Mouse (Mus musculus): ENCODE results near the gene Mrps24. TPM values are rescaled to one million over a fixed set of nuclear protein-coding genes. Genes with fewer than 3 reads are reported as not detected.

Mrps24 gene
- 173 and 178 TPM in 2 replicates for polyA plus RNA-seq (2015; fragmentation: Nextera tagmentation; extraction: Ambion mirVana)

DNA sequence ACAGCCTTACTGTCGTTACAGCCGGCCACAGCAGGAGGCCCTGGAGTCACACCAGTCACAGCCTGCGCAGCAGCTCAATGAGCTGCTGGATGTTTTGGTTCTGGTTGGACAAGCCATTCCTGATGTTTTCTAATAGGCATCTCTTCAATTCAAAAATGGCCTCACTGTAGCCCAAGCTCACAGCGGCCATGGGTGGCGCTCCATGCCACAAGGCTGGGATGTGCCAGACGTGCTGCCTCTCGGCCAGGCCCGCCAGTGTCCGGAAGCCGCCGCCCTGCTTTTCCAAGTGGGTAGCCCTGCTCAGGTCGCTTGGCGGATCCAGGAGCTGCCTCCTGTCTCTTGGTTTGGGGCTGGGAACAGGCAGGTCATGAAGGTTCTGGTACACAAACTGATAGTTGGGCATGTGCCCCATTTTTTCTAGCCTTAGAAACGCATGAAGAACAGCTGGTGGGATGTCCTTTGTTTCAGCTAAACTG, at the start of gene Mrps24:
Mrps24 (minus strand) TSS at position 51 of the 476 bp plus-strand sequence.
- WGBS, result 84% methylated on average over 14 of the region's 14 CpGs
- Histone ChIP-seq H3K4me2 (replicated peaks) (no peak within 1 kb of the TSS), H3K36me3 (peaks cover 48% of the 10 kb centered on the region), H3K9me3 (replicated peaks) (no peaks in the 10 kb centered on the region), H3K4me3 (replicated peaks) (no peak within 1 kb of the TSS), H3K27ac (replicated peaks) (no peak within 1 kb of the TSS), H3K4me1 (no peaks in the 10 kb centered on the region), H3K27me3 (no peaks in the 10 kb centered on the region), H3K9ac (no peak within 1 kb of the TSS)
- ATAC-seq (ENCODE audit: insufficient number of reproducible peaks, low FRiP score, low TSS enrichment, low read depth), result no peak

DNA sequence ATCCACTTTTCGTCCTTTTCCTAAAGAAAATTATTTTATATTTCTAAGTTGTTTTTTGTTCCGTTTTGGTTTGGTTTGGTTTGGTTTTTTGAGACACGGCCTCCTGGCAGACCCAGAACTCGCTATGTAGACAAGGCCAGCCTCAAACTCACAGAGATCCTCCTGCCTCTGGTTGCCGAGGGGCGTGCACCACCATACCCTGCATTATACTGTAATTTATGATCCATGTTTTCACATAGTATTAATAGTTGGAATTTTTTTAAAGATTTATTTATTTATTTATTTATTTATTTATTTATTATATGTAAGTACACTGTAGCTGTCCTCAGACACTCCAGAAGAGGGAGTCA, 47.1 kb upstream of the Mrps24 start:
- H3K27ac ChIP-seq (replicated peaks), result peak overlapping the region; percentile 94
- ATAC-seq (ENCODE audit: insufficient number of reproducible peaks, low FRiP score, low TSS enrichment, low read depth), result no peak

DNA sequence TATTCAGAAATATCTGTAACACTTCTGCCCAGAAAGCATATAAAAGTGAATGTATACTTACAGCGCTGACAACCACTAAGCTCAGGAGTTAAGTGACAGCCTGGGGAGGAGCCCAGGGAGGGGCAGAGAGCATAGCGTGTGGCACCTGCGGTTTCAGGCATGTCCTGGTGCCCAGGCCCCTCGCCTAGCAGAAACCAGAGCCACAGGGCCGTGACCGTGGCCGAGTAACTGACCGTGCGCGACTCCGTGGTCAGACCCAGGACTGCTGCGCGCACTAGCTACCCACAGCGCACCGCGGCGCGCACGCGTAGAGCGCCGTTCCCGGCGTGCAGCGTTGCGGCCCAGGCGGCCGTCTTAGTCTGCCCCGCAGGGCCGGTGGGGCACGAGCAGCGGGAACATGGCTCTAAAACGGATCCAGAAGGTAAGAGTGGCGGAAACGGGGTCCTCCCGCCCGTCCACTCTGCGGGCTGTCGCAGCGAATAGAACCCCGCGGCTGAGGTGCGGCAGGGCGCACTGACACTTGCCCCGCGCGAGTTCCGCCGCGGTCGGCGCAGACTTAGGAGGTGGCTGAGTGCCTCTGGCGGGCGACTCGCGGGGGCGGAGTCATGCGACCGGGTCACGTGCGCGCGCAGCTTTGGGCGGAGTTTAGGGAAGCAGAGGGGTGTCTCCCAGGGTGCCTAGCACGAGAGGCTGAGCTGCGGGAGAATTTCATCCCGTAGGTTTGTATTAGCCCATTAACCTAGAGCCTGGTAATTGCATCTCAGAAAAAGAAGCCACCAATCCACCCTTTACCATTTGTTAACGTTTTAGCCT, 46.5 kb upstream of the Mrps24 start, which contains the start of gene Urgcp:
Urgcp (minus strand) TSS at position 557 of the 813 bp plus-strand sequence.
- no peaks in the 10 kb centered on the region for H3K9me3 ChIP-seq (replicated peaks)
- WGBS, result under 1% methylated on average over 68 of the region's 68 CpGs
- no peaks in the 10 kb centered on the region for H3K36me3 ChIP-seq
- H3K4me1 ChIP-seq, result peaks cover 6% of the 10 kb centered on the region
- peak within 1 kb of the TSS; percentile 76 for H3K9ac ChIP-seq
- peak within 1 kb of the TSS; percentile 94 for H3K27ac ChIP-seq (replicated peaks)
- no peaks in the 10 kb centered on the region for H3K27me3 ChIP-seq
- H3K4me3 ChIP-seq (replicated peaks), result peak within 1 kb of the TSS; percentile 85
- H3K4me2 ChIP-seq (replicated peaks), result peak within 1 kb of the TSS; percentile 65
- peak; percentile 99 for ATAC-seq (ENCODE audit: insufficient number of reproducible peaks, low FRiP score, low TSS enrichment, low read depth)

More for the DNA sequence above, 47.1 kb upstream of the Mrps24 start:
- no peaks in the 10 kb centered on the region for H3K36me3 ChIP-seq
- no peaks in the 10 kb centered on the region for H3K9me3 ChIP-seq (replicated peaks)
- H3K27me3 ChIP-seq, result no peaks in the 10 kb centered on the region
- peaks cover 6% of the 10 kb centered on the region for H3K4me1 ChIP-seq
- peak overlapping the region; percentile 65 for H3K4me2 ChIP-seq (replicated peaks)
- 13% methylated on average over 6 of the region's 6 CpGs for WGBS
- peak overlapping the region; percentile 26; the same call in 1 of the 2 replicates for H3K9ac ChIP-seq
- H3K4me3 ChIP-seq (replicated peaks), result peak overlapping the region; percentile 85

DNA sequence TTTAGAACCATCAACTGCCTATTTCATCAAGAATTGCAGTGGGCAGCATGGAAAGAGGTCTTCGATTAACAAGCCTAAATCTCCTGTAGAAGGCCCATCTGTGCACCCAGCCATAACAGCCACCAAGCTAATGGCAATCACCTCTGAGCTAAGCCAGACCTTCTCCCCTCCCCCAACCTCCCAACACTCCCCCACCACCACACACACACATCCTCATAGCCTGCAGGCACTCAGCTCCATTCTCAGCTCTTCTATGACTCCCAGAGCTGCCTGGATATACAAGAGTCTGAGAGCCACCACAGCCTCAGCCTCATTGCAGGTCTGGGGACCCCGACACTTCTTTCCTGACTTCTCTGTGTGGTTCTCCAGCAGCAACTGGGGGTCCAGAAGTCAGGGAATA, 38.3 kb upstream of the Mrps24 start:
- 83% methylated on average over 2 of the region's 2 CpGs for WGBS
- ATAC-seq (ENCODE audit: insufficient number of reproducible peaks, low FRiP score, low TSS enrichment, low read depth), result no peak

DNA sequence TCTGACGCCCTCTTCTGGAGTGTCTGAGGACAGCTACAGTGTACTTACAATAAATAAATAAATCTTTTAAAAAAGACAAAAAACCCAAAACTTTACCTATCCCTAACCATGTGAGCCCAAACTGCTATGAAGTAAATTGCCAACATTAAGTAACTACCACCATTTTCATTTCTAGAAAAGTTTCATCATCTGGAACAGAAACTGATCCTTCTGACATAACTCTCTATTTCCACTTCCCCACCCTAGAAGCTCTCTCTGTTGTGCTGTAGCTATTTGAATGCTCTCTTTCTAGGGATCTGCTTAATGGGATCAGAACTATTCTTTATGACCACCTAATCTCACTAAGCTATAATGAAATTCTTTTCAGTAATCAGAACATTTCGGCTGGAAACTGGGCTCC, 29.5 kb upstream of the Mrps24 start:
- H3K27me3 ChIP-seq, result no peaks in the 10 kb centered on the region

More for the DNA sequence above, 38.3 kb upstream of the Mrps24 start:
- Histone ChIP-seq H3K9ac (no peak overlapping the region), H3K27me3 (no peaks in the 10 kb centered on the region), H3K4me1 (no peaks in the 10 kb centered on the region), H3K27ac (replicated peaks) (no peak overlapping the region), H3K36me3 (no peaks in the 10 kb centered on the region), H3K9me3 (replicated peaks) (no peaks in the 10 kb centered on the region), H3K4me3 (replicated peaks) (no peak overlapping the region), H3K4me2 (replicated peaks) (no peak overlapping the region)

DNA sequence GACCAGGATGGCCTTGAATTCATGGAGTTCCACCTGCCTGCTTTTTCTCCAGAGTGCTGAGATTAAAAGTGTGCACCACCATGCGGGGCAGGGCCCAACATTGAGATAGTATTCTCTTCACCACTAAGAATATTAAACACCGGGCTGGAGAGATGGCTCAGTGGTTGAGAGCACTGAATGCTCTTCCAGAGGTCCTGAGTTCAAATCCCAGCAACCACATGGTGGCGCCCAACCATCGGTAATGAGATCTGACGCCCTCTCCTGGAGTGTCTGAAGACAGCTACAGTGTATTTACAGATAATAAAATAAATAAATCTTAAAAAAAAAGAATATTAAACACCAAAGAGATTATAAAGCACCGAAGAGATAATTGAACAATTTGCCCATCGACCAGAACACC, 26.6 kb upstream of the Mrps24 start:
- Histone ChIP-seq H3K9me3 (replicated peaks) (no peaks in the 10 kb centered on the region), H3K27me3 (no peaks in the 10 kb centered on the region), H3K36me3 (no peaks in the 10 kb centered on the region), H3K4me3 (replicated peaks) (no peak overlapping the region), H3K9ac (no peak overlapping the region), H3K4me1 (peaks cover 6% of the 10 kb centered on the region), H3K27ac (replicated peaks) (no peak overlapping the region), H3K4me2 (replicated peaks) (no peak overlapping the region)
- 72% methylated on average over 7 of the region's 7 CpGs for WGBS
- no peak for ATAC-seq (ENCODE audit: insufficient number of reproducible peaks, low FRiP score, low TSS enrichment, low read depth)

More for the DNA sequence above, 29.5 kb upstream of the Mrps24 start:
- ATAC-seq (ENCODE audit: insufficient number of reproducible peaks, low FRiP score, low TSS enrichment, low read depth), result no peak
- no peak overlapping the region for H3K9ac ChIP-seq
- H3K27ac ChIP-seq (replicated peaks), result no peak overlapping the region
- no peak overlapping the region for H3K4me3 ChIP-seq (replicated peaks)
- WGBS, result 74% methylated on average over 2 of the region's 2 CpGs
- no peaks in the 10 kb centered on the region for H3K9me3 ChIP-seq (replicated peaks)
- peaks cover 3% of the 10 kb centered on the region for H3K4me1 ChIP-seq
- no peak overlapping the region for H3K4me2 ChIP-seq (replicated peaks)
- H3K36me3 ChIP-seq, result no peaks in the 10 kb centered on the region

DNA sequence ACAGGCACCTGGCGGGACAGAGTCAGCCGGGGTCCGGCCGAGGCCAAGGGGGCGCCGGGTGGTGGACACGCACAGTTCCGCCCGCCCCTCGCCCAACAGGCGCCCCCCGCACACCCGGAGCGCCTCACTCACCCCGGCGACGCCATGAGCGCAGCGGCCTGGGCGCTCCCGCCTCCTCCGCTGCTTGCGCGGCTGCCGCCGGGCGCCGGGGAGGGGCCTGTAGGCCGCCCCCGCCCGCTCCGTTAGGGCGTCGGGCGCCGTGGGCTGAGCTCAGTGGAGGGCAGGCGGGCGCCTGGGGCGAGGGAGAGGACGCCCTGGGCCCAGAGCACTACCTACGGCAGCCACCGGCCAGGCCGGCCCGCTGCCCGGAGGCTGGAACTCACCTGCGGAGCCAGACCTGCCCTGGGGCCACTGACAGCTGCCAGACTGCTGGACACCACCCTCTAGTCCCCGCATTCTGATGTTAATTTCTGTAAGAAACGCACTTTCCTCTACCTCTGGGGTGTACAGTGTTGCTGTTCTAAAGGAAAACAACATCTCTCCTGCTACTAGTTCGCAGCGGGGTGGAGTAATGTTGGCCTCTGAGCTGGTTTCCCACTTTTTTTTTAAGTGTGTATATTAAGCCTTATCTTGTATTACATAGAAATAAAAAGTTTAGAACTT, 25.6 kb upstream of the Mrps24 start:
- no peaks in the 10 kb centered on the region for H3K36me3 ChIP-seq
- H3K27me3 ChIP-seq, result no peaks in the 10 kb centered on the region
- no peaks in the 10 kb centered on the region for H3K9me3 ChIP-seq (replicated peaks)
- peak overlapping the region; percentile 85 for H3K4me2 ChIP-seq (replicated peaks)
- WGBS, result under 1% methylated on average over 43 of the region's 50 CpGs
- H3K4me3 ChIP-seq (replicated peaks), result peak overlapping the region; percentile 96
- peaks cover 6% of the 10 kb centered on the region for H3K4me1 ChIP-seq
- ATAC-seq (ENCODE audit: insufficient number of reproducible peaks, low FRiP score, low TSS enrichment, low read depth), result peak; percentile 93
- peak overlapping the region; percentile 94 for H3K9ac ChIP-seq
- peak overlapping the region; percentile 89 for H3K27ac ChIP-seq (replicated peaks)

DNA sequence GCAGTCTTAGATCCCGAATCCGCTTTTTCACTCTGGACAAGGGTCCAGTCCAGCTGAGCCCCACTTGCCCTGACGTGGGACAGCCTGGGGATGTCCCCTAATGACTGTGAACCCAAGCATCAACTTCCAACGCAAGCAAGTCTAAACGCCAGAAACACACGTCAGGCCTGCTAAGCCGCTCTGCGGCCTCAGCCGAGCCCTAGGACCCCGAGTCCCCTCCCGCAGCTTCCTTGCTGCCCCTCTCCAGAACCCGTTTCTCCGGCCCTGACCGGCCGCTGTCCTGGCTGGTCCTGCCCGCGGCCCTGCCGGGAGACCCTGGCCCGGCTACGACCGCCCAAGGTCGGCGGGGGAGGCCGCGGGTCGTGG, 25.1 kb upstream of the Mrps24 start:
- ATAC-seq (ENCODE audit: insufficient number of reproducible peaks, low FRiP score, low TSS enrichment, low read depth), result peak; percentile 56
- WGBS, result 1% methylated on average over 26 of the region's 26 CpGs
- no peaks in the 10 kb centered on the region for H3K9me3 ChIP-seq (replicated peaks)
- peaks cover 6% of the 10 kb centered on the region for H3K4me1 ChIP-seq
- H3K4me2 ChIP-seq (replicated peaks), result peak overlapping the region; percentile 85
- no peaks in the 10 kb centered on the region for H3K27me3 ChIP-seq
- H3K27ac ChIP-seq (replicated peaks), result peak overlapping the region; percentile 89
- peak overlapping the region; percentile 96 for H3K4me3 ChIP-seq (replicated peaks)
- H3K36me3 ChIP-seq, result no peaks in the 10 kb centered on the region
- H3K9ac ChIP-seq, result peak overlapping the region; percentile 94

DNA sequence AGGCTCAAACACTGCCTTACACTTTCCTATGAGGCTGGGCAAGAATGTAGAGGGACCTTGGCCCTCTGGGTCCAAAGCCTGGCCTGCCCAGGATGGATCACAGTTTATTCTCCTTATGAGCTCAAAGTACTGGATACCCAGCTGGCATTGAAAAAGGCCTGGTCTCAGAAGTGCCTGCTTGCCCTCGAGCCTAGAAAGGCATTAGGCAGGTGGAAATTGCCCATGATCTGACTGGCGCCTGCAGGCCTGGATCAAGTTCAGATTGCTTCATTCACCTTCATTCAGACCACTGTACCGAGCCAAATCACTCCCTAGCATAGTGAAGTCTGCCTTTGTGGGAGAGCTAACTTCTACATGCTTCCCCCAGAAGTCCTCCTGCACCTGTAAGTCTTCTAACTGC, 24.4 kb upstream of the Mrps24 start:
- H3K4me2 ChIP-seq (replicated peaks), result peak overlapping the region; percentile 85; the same call in 1 of the 2 replicates
- peak overlapping the region; percentile 96 for H3K4me3 ChIP-seq (replicated peaks)
- WGBS, result 67% methylated on average over 3 of the region's 3 CpGs

DNA sequence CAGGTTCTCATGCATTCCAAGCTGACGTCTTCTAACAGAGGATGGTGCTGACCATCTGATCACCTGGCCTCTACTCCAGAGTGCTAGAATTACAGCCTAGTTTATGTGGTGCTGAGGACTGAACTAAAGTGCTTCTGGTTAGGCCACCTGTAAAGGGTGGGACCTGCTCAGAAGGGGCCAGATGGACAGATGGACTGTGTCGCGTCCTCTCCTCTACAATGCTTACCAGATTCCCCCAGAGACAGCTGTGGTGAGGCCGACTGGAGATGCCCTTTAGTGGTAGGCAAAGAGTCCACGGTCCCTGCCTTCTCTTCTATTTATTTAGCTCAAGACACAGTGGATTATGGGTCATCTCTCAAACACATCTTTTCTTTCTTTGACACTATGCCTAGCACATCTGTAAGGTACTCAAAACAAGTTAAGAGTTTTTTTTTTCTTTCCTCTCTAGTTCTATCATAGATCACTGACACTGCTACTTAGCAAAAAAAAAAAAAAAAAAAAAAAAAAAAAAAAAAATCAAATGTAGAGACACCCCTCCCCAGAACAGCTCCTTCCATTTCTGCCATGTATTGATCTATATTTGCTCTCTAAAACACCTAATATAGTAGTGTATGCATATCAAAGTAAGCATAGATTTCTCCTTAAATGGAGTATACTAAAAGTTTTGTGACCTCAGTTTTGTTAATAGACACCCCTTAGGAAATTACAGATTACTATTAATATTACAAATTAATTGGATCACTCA, 23.6 kb upstream of the Mrps24 start:
- Histone ChIP-seq H3K4me3 (replicated peaks) (no peak overlapping the region), H3K9me3 (replicated peaks) (no peaks in the 10 kb centered on the region), H3K4me1 (peaks cover 6% of the 10 kb centered on the region), H3K4me2 (replicated peaks) (no peak overlapping the region), H3K27me3 (no peaks in the 10 kb centered on the region), H3K27ac (replicated peaks) (no peak overlapping the region), H3K36me3 (no peaks in the 10 kb centered on the region), H3K9ac (no peak overlapping the region)
- 74% methylated on average over 5 of the region's 5 CpGs for WGBS
- ATAC-seq (ENCODE audit: insufficient number of reproducible peaks, low FRiP score, low TSS enrichment, low read depth), result no peak

More for the DNA sequence above, 24.4 kb upstream of the Mrps24 start:
- H3K9me3 ChIP-seq (replicated peaks), result no peaks in the 10 kb centered on the region
- no peaks in the 10 kb centered on the region for H3K36me3 ChIP-seq
- peaks cover 6% of the 10 kb centered on the region for H3K4me1 ChIP-seq
- no peak overlapping the region; the same call in 1 of the 2 replicates for H3K9ac ChIP-seq
- H3K27me3 ChIP-seq, result no peaks in the 10 kb centered on the region
- H3K27ac ChIP-seq (replicated peaks), result no peak overlapping the region
- no peak for ATAC-seq (ENCODE audit: insufficient number of reproducible peaks, low FRiP score, low TSS enrichment, low read depth)

DNA sequence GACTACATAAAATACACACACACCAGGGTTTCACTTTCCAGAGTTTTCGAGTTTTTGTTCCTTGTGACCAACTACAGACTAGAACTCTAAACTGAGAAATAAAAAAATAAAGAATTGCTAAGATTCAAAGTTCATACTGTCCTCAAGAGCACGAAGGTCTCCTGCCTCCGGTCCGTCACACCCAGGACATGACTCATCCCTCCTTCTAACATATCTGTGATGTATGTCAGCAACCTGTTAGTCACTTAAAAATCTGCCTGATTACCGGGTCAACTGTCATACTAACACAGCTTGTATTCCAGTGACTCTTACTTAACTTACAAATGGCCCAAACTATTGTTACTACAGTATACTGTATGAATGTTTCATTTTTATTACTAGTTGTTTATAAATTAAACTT, 21.7 kb upstream of the Mrps24 start:
- Histone ChIP-seq H3K4me3 (replicated peaks) (no peak overlapping the region), H3K9me3 (replicated peaks) (no peaks in the 10 kb centered on the region), H3K9ac (no peak overlapping the region), H3K27ac (replicated peaks) (no peak overlapping the region), H3K27me3 (no peaks in the 10 kb centered on the region), H3K4me2 (replicated peaks) (no peak overlapping the region), H3K36me3 (no peaks in the 10 kb centered on the region), H3K4me1 (peaks cover 11% of the 10 kb centered on the region)
- no peak for ATAC-seq (ENCODE audit: insufficient number of reproducible peaks, low FRiP score, low TSS enrichment, low read depth)
- WGBS, result 83% methylated on average over 5 of the region's 5 CpGs
